Mouse (Mus musculus): ENCODE measurements at regions not wholly inside any gene's neighbourhood (a gene's known extent, or its start where the extent isn't known, plus 50 kb on each side); places are given as distances from the start of the nearest gene placed in this dataset.

- Histone ChIP-seq H3K27ac (ENCODE audit: low read depth, low read length) (no peak overlapping the region), H3K27me3 (ENCODE audit: insufficient read depth, low read length) (no peaks in the 10 kb centered on the region), H3K9ac (no peak overlapping the region), H3K4me1 (ENCODE audit: insufficient read depth) (no peaks in the 10 kb centered on the region), H3K4me3 (ENCODE audit: low read depth, low read length) (no peak overlapping the region), H3K4me2 (ENCODE audit: low read depth) (no peak overlapping the region), H3K9me3 (ENCODE audit: low read length) (no peaks in the 10 kb centered on the region), H3K36me3 (ENCODE audit: insufficient read depth) (no peaks in the 10 kb centered on the region)
- DNase-seq (no peak), ATAC-seq (no peak)
- no peak for TF ChIP-seq CTCF (IDR thresholded peaks at IDR 0.05; ENCODE audit: low read depth)
Observed at GRCm38 (mm10) chr12:45686765-45687164, 612.3 kb upstream of the Stxbp6 start.

DNA sequence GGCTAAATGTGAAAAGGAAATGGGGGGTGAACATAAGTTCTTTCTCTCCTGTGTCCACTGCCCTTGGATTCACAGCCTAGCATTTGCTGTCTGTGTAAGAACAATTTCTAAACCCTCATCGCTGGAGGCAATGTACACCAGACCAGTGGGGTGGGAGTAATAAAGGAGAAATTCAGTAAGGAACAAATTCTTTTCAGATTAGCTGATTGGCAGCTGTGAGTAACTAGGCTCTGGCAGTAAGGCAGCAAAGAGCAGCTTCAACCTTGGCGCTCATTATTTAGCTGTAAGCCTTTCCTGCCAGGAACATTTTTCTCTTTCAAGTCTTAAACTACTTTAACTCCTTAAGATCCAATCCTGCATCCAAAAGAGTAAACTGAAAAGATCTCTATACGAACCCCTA, 597.9 kb upstream of the Stxbp6 start:
- H3K36me3 ChIP-seq (ENCODE audit: insufficient read depth): no peaks in the 10 kb centered on the region
- 10% methylated on average over 3 of the region's 3 CpGs for WGBS
- peak overlapping the region; percentile 6; the same call in 1 of the 2 replicates for H3K27ac ChIP-seq (ENCODE audit: low read depth, low read length)
- no peak overlapping the region for H3K4me2 ChIP-seq (ENCODE audit: low read depth)
- peaks cover 11% of the 10 kb centered on the region; the same call in 1 of the 2 replicates for H3K4me1 ChIP-seq (ENCODE audit: insufficient read depth)
- DNase-seq (peak; percentile 43), ATAC-seq (0 out of 2 replicates have a peak, but pooled peaks have one; percentile 7)
- no peaks in the 10 kb centered on the region for H3K27me3 ChIP-seq (ENCODE audit: insufficient read depth, low read length)
- no peak overlapping the region for H3K9ac ChIP-seq
- H3K9me3 ChIP-seq (ENCODE audit: low read length): no peaks in the 10 kb centered on the region
- no peak overlapping the region for H3K4me3 ChIP-seq (ENCODE audit: low read depth, low read length)
- no peak for TF ChIP-seq CTCF (IDR thresholded peaks at IDR 0.05; ENCODE audit: low read depth)

DNA sequence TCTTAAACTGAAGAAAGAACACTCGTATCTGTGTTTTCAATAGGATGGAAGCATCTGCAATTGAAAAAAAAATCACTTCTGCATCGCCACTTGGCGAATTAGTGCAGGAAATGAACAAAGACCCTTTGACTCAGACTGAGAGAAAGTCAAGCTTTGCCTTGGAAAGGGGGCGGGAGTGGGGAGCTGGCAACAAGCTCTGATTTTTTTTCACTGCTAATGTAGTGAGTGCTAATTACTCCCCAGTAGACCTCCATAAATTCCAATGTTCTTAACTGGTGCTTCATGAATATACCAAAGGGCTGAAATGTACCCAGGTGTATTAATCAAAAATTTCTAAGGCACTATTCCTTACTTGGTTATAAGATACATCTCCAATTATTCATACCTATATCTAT, 597.0 kb upstream of the Stxbp6 start:
- peaks cover 11% of the 10 kb centered on the region; the same call in 1 of the 2 replicates for H3K4me1 ChIP-seq (ENCODE audit: insufficient read depth)
- H3K27ac ChIP-seq (ENCODE audit: low read depth, low read length): peak overlapping the region; percentile 64
- H3K9ac ChIP-seq: peak overlapping the region; percentile 19; the same call in 1 of the 2 replicates
- H3K4me3 ChIP-seq (ENCODE audit: low read depth, low read length): peak overlapping the region; percentile 13; the same call in 1 of the 2 replicates
- no peak for TF ChIP-seq CTCF (IDR thresholded peaks at IDR 0.05; ENCODE audit: low read depth)
- no peaks in the 10 kb centered on the region for H3K27me3 ChIP-seq (ENCODE audit: insufficient read depth, low read length)
- ATAC-seq: peak; percentile 58
- H3K9me3 ChIP-seq (ENCODE audit: low read length): no peaks in the 10 kb centered on the region
- DNase-seq: no peak
- H3K36me3 ChIP-seq (ENCODE audit: insufficient read depth): no peaks in the 10 kb centered on the region
- WGBS: 6% methylated on average over 4 of the region's 4 CpGs
- peak overlapping the region; percentile 25 for H3K4me2 ChIP-seq (ENCODE audit: low read depth)

GRCm38 (mm10) chr12:45670874-45671553, 596.5 kb upstream of the Stxbp6 start:
- TF ChIP-seq CTCF (IDR thresholded peaks at IDR 0.05; ENCODE audit: low read depth): no peak
- peak; percentile 36 for DNase-seq
- Histone ChIP-seq H3K27me3 (ENCODE audit: insufficient read depth, low read length) (no peaks in the 10 kb centered on the region), H3K9ac (peak overlapping the region; percentile 19; the same call in 1 of the 2 replicates), H3K36me3 (ENCODE audit: insufficient read depth) (no peaks in the 10 kb centered on the region), H3K9me3 (ENCODE audit: low read length) (no peaks in the 10 kb centered on the region), H3K27ac (ENCODE audit: low read depth, low read length) (peak overlapping the region; percentile 64), H3K4me1 (ENCODE audit: insufficient read depth) (peaks cover 11% of the 10 kb centered on the region; the same call in 1 of the 2 replicates), H3K4me3 (ENCODE audit: low read depth, low read length) (peak overlapping the region; percentile 13; the same call in 1 of the 2 replicates), H3K4me2 (ENCODE audit: low read depth) (peak overlapping the region; percentile 25)
- ATAC-seq: peak; percentile 73
- 34% methylated on average over 13 of the region's 13 CpGs for WGBS

DNA sequence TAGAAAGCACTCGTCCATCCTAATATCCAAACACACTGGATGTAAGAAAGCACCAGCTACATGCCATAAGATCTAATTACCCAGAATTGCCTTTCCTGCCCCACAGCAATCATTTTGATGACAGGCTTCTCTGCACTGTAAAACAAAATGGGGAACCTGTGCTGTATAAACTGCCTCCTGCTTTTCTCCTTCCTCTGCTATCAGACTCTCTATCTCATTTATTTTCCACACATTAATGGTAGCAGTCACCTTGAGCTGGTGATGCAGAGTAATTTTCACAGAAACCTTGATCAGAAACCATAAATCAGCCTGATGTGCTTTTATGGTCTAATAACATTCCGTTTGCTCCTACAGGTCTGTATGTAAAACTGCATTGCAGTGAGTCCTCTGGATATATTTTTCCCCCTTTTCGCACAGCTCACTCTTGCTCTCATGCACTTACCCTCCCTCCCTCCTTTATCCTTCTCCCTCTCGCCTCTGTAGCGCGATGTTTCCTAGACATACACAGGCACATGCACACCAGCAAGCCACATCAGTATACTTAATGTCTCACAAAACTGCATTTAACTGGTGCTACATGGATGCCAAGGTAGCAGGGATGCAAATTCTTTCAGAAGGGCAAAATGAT, 595.9 kb upstream of the Stxbp6 start:
- Histone ChIP-seq H3K4me2 (ENCODE audit: low read depth) (0 out of 2 replicates have a peak overlapping the region, but pooled peaks have one; percentile 25), H3K27ac (ENCODE audit: low read depth, low read length) (peak overlapping the region; percentile 64), H3K4me1 (ENCODE audit: insufficient read depth) (peaks cover 11% of the 10 kb centered on the region; the same call in 1 of the 2 replicates), H3K36me3 (ENCODE audit: insufficient read depth) (no peaks in the 10 kb centered on the region), H3K9ac (no peak overlapping the region), H3K4me3 (ENCODE audit: low read depth, low read length) (no peak overlapping the region), H3K9me3 (ENCODE audit: low read length) (no peaks in the 10 kb centered on the region), H3K27me3 (ENCODE audit: insufficient read depth, low read length) (no peaks in the 10 kb centered on the region)
- WGBS: 52% methylated on average over 6 of the region's 6 CpGs
- DNase-seq (peak; percentile 46), ATAC-seq (peak; percentile 83)
- no peak; the same call in 1 of the 2 replicates for TF ChIP-seq CTCF (IDR thresholded peaks at IDR 0.05; ENCODE audit: low read depth)

- H3K27ac ChIP-seq (ENCODE audit: low read depth, low read length): no peak overlapping the region
- H3K9ac ChIP-seq: no peak overlapping the region
- no peaks in the 10 kb centered on the region for H3K4me1 ChIP-seq (ENCODE audit: insufficient read depth)
- H3K27me3 ChIP-seq (ENCODE audit: insufficient read depth, low read length): no peaks in the 10 kb centered on the region
- DNase-seq: no peak
- no peaks in the 10 kb centered on the region for H3K9me3 ChIP-seq (ENCODE audit: low read length)
- TF ChIP-seq CTCF (IDR thresholded peaks at IDR 0.05; ENCODE audit: low read depth): no peak
- no peak for ATAC-seq
- no peak overlapping the region for H3K4me3 ChIP-seq (ENCODE audit: low read depth, low read length)
- no peak overlapping the region for H3K4me2 ChIP-seq (ENCODE audit: low read depth)
- H3K36me3 ChIP-seq (ENCODE audit: insufficient read depth): no peaks in the 10 kb centered on the region
Observed at GRCm38 (mm10) chr12:45659612-45660011, 585.1 kb upstream of the Stxbp6 start.

- TF ChIP-seq CTCF (IDR thresholded peaks at IDR 0.05; ENCODE audit: low read depth): no peak
- no peaks in the 10 kb centered on the region for H3K36me3 ChIP-seq (ENCODE audit: insufficient read depth)
- no peak overlapping the region for H3K4me2 ChIP-seq (ENCODE audit: low read depth)
- H3K9me3 ChIP-seq (ENCODE audit: low read length): no peaks in the 10 kb centered on the region
- ATAC-seq (no peak), DNase-seq (no peak)
- H3K27ac ChIP-seq (ENCODE audit: low read depth, low read length): no peak overlapping the region
- no peak overlapping the region for H3K4me3 ChIP-seq (ENCODE audit: low read depth, low read length)
- 79% methylated on average over 2 of the region's 2 CpGs for WGBS
- H3K4me1 ChIP-seq (ENCODE audit: insufficient read depth): no peaks in the 10 kb centered on the region
- H3K27me3 ChIP-seq (ENCODE audit: insufficient read depth, low read length): no peaks in the 10 kb centered on the region
- no peak overlapping the region for H3K9ac ChIP-seq
Observed at GRCm38 (mm10) chr12:45656574-45656973, 582.1 kb upstream of the Stxbp6 start.

Measured in forebrain, postnatal 0 days (tissue).